Mouse (Mus musculus): ENCODE measurements around the gene Tas2r135.

DNA sequence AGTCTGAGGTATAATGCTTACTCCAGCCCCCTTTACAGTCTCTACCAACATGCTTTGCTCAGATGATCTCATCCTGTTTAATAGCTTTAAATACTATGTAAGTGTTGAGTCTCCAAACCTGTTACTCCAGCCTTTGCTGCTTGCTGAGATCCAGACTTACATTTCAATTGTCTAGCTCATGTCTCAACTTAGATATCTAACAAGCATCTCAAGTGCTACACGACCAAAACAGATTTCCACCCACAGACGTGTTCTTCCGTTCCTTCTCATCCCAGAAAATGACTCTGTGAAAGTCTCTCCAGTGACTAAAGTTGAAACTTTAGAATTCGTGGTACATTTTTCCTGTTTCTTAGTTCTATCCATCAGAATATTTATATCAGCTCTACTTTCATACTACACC is 21.1 kb downstream of the Tas2r135 start:
- TF ChIP-seq POLR2A (IDR thresholded peaks at IDR 0.05; ENCODE audit: insufficient read depth, low read depth, low read length) (no peak), CTCF (IDR thresholded peaks at IDR 0.05; ENCODE audit: insufficient read depth, low read depth, low read length) (no peak)

Measured in olfactory bulb, adult 2 months (tissue).